Comparison of ENCODE assay signal across 38 mouse cellular contexts in genomic region chr17:23797316-23797715, GRCm38 (mm10). TPM values are rescaled to one million over a fixed set of nuclear protein-coding genes. Genes with fewer than 3 reads are reported as not detected.
DNase-seq lines count a peak whose midpoint lies in the region; ATAC-seq lines count a peak whose summit lies in the region.
"Had no signal": no experiment of that assay in that cellular context is flagged by ENCODE, and none has a peak within 500 bp of the region (broad histone marks: within the 10 kb centered on the region; RNA-seq: fewer than 3 reads in every experiment).

No protein-coding gene starts in this region.

- peaks cover 13% of the 10 kb centered on the region for H3K36me3 ChIP-seq in limb, embryonic 10.5 days
- H3K36me3 ChIP-seq: embryonic facial prominence, embryonic 15.5 days; forebrain, embryonic 12.5 days; heart, embryonic 15.5 days; hindbrain, embryonic 12.5 days; kidney, embryonic 15.5 days; liver, embryonic 12.5 days had no signal

- 26% methylated on average over 7 of the region's 7 CpGs for WGBS in limb, embryonic 10.5 days

- H3K27me3 ChIP-seq in limb, embryonic 10.5 days (ENCODE audit: low read depth, poor library complexity, severe bottlenecking), result no peaks in the 10 kb centered on the region
- H3K27me3 ChIP-seq: embryonic facial prominence, embryonic 15.5 days; forebrain, embryonic 12.5 days; heart, embryonic 15.5 days; kidney, embryonic 15.5 days; liver, embryonic 12.5 days; megakaryocyte, embryonic 14.5 days; midbrain, embryonic 15.5 days had no signal

- H3K4me1 ChIP-seq in limb, embryonic 10.5 days, result peaks cover 19% of the 10 kb centered on the region
- H3K4me1 ChIP-seq: forebrain, embryonic 12.5 days; heart, embryonic 15.5 days; hindbrain, embryonic 12.5 days had no signal

- no peaks in the 10 kb centered on the region for H3K9me3 ChIP-seq in limb, embryonic 10.5 days (replicated peaks)
- H3K9me3 ChIP-seq: embryonic facial prominence, embryonic 15.5 days; forebrain, embryonic 12.5 days; heart, embryonic 10.5 days; heart, embryonic 15.5 days; hindbrain, embryonic 12.5 days; kidney, embryonic 15.5 days; liver, embryonic 12.5 days; megakaryocyte, embryonic 14.5 days; midbrain, embryonic 15.5 days had no signal

- peak; percentile 84 for DNase-seq in 416B (ENCODE audit: low read depth)
- peak; percentile 61 for DNase-seq in CD4-positive, CD25-positive, alpha-beta regulatory T cell, adult 2 months (ENCODE audit: low read depth, low spot score)
- DNase-seq in limb, embryonic 10.5 days (ENCODE audit: low spot score), result no peak
- DNase-seq in heart, postnatal 4 days, result no peak
- DNase-seq in layer of hippocampus, adult 9-10 months (ENCODE audit: low spot score), result no peak
- no peak for DNase-seq in cerebellum, adult 18-20 months
- DNase-seq: adrenal gland, postnatal 14 days; cerebellum, adult 11 months; cerebellum, postnatal 10 days; forebrain, postnatal 0 days; gastrocnemius, postnatal 14 days; heart, adult 11 months; kidney, adult 11 months; kidney, postnatal 36 days; liver, postnatal 0 days; lung, postnatal 36 days; right cerebral cortex, postnatal 25 days; thymus, adult 18-20 months; thymus, postnatal 36 days had no signal

- H3K27ac ChIP-seq in limb, embryonic 10.5 days, result peak overlapping the region; percentile 58
- H3K27ac ChIP-seq: embryonic facial prominence, embryonic 15.5 days; forebrain, embryonic 12.5 days; heart, embryonic 10.5 days; heart, embryonic 15.5 days; hindbrain, embryonic 12.5 days; hindbrain, postnatal 0 days; kidney, embryonic 15.5 days; layer of hippocampus, adult 2 months; liver, embryonic 12.5 days; midbrain, embryonic 15.5 days; stomach, postnatal 0 days had no signal

- no peak overlapping the region for H3K4me3 ChIP-seq in limb, embryonic 10.5 days
- H3K4me3 ChIP-seq: embryonic facial prominence, embryonic 15.5 days; forebrain, embryonic 12.5 days; heart, embryonic 10.5 days; heart, embryonic 15.5 days; hindbrain, embryonic 12.5 days; kidney, embryonic 15.5 days; layer of hippocampus, adult 2 months; liver, embryonic 12.5 days; megakaryocyte, embryonic 14.5 days; midbrain, embryonic 15.5 days had no signal

- peak; percentile 62 for ATAC-seq in common myeloid progenitor, adult 5-6 weeks (replicated peaks; ENCODE audit: low read depth, poor library complexity, severe bottlenecking)
- ATAC-seq: forebrain, postnatal 0 days; hindbrain, postnatal 0 days; liver, embryonic 12.5 days; liver, postnatal 0 days; midbrain, embryonic 15.5 days had no signal

RNA-seq across cellular contexts. Expression of gene Srrm2, which starts 7.0 kb away (rescaled TPM):
- 234 and 239 TPM in 2 replicates for total RNA-seq in common myeloid progenitor, adult 5-6 weeks (2017)
- polyA plus RNA-seq in limb, embryonic 10.5 days (2016; fragmentation: Nextera tagmentation; extraction: Ambion mirVana), result 562 and 563 TPM in 2 replicates
- total RNA-seq in heart, postnatal 4 days (2021), result 100 to 1,000 TPM; 275 to 287 TPM

RNA-seq across cellular contexts. Expression of gene Flywch2, which starts 11.4 kb away (rescaled TPM):
- total RNA-seq in common myeloid progenitor, adult 5-6 weeks (2017), result 0.46 and 4.6 TPM in 2 replicates
- polyA plus RNA-seq in limb, embryonic 10.5 days (2016; fragmentation: Nextera tagmentation; extraction: Ambion mirVana), result 37.5 and 54.1 TPM in 2 replicates
- total RNA-seq in heart, postnatal 4 days (2021), result 1 to 10 TPM; 1.2 to 2.2 TPM
- total RNA-seq: neutrophil, adult 5-6 weeks had no signal

RNA-seq across cellular contexts. Expression of gene Flywch1, which starts 25.9 kb away (rescaled TPM):
- 33.8 and 34.0 TPM in 2 replicates for total RNA-seq in common myeloid progenitor, adult 5-6 weeks (2017)
- 177 and 183 TPM in 2 replicates for polyA plus RNA-seq in limb, embryonic 10.5 days (2016; fragmentation: Nextera tagmentation; extraction: Ambion mirVana)
- total RNA-seq in heart, postnatal 4 days (2021), result 10 to 100 TPM; 32.8 to 33.4 TPM

RNA-seq across cellular contexts. Expression of gene Elob, which starts 31.6 kb away (rescaled TPM):
- total RNA-seq in common myeloid progenitor, adult 5-6 weeks (2017), result 96.2 and 130 TPM in 2 replicates
- 1,047 and 1,081 TPM in 2 replicates for polyA plus RNA-seq in limb, embryonic 10.5 days (2016; fragmentation: Nextera tagmentation; extraction: Ambion mirVana)
- total RNA-seq in heart, postnatal 4 days (2021), result 100 to 1,000 TPM; 413 to 427 TPM

RNA-seq across cellular contexts. Expression of gene Prss33, which starts 38.5 kb away (rescaled TPM):
- total RNA-seq in common myeloid progenitor, adult 5-6 weeks (2017), result not detected in 2 replicates
- polyA plus RNA-seq in limb, embryonic 10.5 days (2016; fragmentation: Nextera tagmentation; extraction: Ambion mirVana), result not detected in 2 replicates
- total RNA-seq in heart, postnatal 4 days (2021), result not detected
- total RNA-seq: adrenal gland, postnatal 14 days; forebrain, postnatal 0 days; gastrocnemius, postnatal 14 days; heart, postnatal 25 days; hindbrain, postnatal 0 days; layer of hippocampus, adult 2 months; layer of hippocampus, postnatal 25 days; left cerebral cortex, postnatal 36 days; neutrophil, adult 5-6 weeks had no signal
- polyA plus RNA-seq: forebrain, embryonic 12.5 days; forebrain, postnatal 0 days; heart, embryonic 10.5 days; heart, embryonic 15.5 days; hindbrain, postnatal 0 days; liver, embryonic 12.5 days; liver, postnatal 0 days; lung, embryonic 16.5 days; neural tube, embryonic 11.5 days; stomach, postnatal 0 days had no signal

Comparison
In these comparisons a context has a peak if more than half of its experiments do, and no peak if none do; other contexts are left out.
1. DNase-seq: peak in 416B (single experiment) and CD4-positive, CD25-positive, alpha-beta regulatory T cell, adult 2 months (single experiment); none in limb, embryonic 10.5 days (single experiment), heart, postnatal 4 days (single experiment), layer of hippocampus, adult 9-10 months (single experiment) and cerebellum, adult 18-20 months (0 of 2).